ENCODE assay signal across 7 mouse cellular contexts in genomic region chrX:169976340-169976739, GRCm38 (mm10). TPM values are rescaled to one million over a fixed set of nuclear protein-coding genes. Genes with fewer than 3 reads are reported as not detected.
DNase-seq lines count a peak whose midpoint lies in the region; TF ChIP-seq lines count a peak whose summit lies in the region.
"Not testable (repeated sequence)": the region's sequence is repeated elsewhere in the genome, so short reads cannot be mapped to it uniquely, and the experiment has no call there.

No protein-coding gene starts in this region.

- TF ChIP-seq POLR2A in brain, embryonic 14.5 days (IDR thresholded peaks at IDR 0.05; ENCODE audit: borderline replicate concordance, extremely low read depth, insufficient read depth, insufficient read length, poor library complexity, severe bottlenecking), result not testable (repeated sequence)

- peak; percentile 15 for DNase-seq in ES-E14 (ENCODE audit: low read depth, low spot score)
- peak; percentile 11 for DNase-seq in brain, embryonic 14.5 days (ENCODE audit: low read depth)
- peak; percentile 17 for DNase-seq in forelimb bud, embryonic 11.5 days (ENCODE audit: low read depth, low spot score)
- peak; percentile 5 for DNase-seq in kidney, adult 18-20 months
- DNase-seq in left cerebral cortex, adult 11 months (ENCODE audit: low spot score), result peak; percentile 17
- DNase-seq in ovary, adult 18-20 months (ENCODE audit: low spot score), result peak; percentile 1
- peak; percentile 10 to 51 for DNase-seq in spleen, postnatal 4 days (ENCODE audit: low spot score in 2 of 2)

- peaks cover 74% of the 10 kb centered on the region for H3K9me3 ChIP-seq in ES-E14 (ENCODE audit: control insufficient read depth, insufficient read depth, low read depth, low read length)

- H3K36me3 ChIP-seq in ES-E14 (ENCODE audit: control insufficient read depth, insufficient read depth, low read length, poor library complexity, severe bottlenecking), result peaks cover 83% of the 10 kb centered on the region

- not testable (repeated sequence) for H3K9ac ChIP-seq in ES-E14 (ENCODE audit: insufficient read depth, low read depth, low read length, poor library complexity, severe bottlenecking)

- H3K27ac ChIP-seq in ES-E14 (ENCODE audit: insufficient read depth, low read depth, low read length, poor library complexity, severe bottlenecking), result not testable (repeated sequence)

- not testable (repeated sequence) for TF ChIP-seq CTCF in brain, embryonic 14.5 days (IDR thresholded peaks at IDR 0.05; ENCODE audit: borderline replicate concordance, extremely low read depth, insufficient read depth, insufficient read length)

- in situ Hi-C loops in ES-E14 (cut with MboI; ENCODE audit: low sequenced_read_pairs in 2 of 2, unreplicated experiment in 2 of 2), result not testable (repeated sequence)

- H3K4me1 ChIP-seq in ES-E14 (ENCODE audit: control insufficient read depth in 2 of 2, insufficient read depth in 2 of 2, low read length in 2 of 2, poor library complexity in 1 of 2), result not testable (repeated sequence)

- H3K4me3 ChIP-seq in ES-E14 (ENCODE audit: insufficient read depth in 1 of 2, low read depth in 1 of 2, low read length in 2 of 2, poor library complexity in 1 of 2, severe bottlenecking in 1 of 2), result not testable (repeated sequence)

RNA-seq across cellular contexts. Expression of gene Gm21887, which starts 33.1 kb away (rescaled TPM):
- total RNA-seq in ES-E14 (2012; rRNA removed), result 165 and 322 TPM in 2 replicates
- polyA plus RNA-seq in brain, embryonic 14.5 days (2012; rRNA removed), result 476 and 1,536 TPM in 2 replicates
